Mouse (Mus musculus) frontal cortex, adult (tissue): ENCODE results near the gene Dock8.

ENCODE experiments used
- ATAC-seq: cut with Nextera tagmentation; 2 replicates; pipeline ENCODE4 v1.9.2; 2017; ENCODE audit warnings: mild to moderate bottlenecking, moderate library complexity, mixed read lengths; ENCODE audit not compliant: low TSS enrichment

The Dock8 gene

DNA sequence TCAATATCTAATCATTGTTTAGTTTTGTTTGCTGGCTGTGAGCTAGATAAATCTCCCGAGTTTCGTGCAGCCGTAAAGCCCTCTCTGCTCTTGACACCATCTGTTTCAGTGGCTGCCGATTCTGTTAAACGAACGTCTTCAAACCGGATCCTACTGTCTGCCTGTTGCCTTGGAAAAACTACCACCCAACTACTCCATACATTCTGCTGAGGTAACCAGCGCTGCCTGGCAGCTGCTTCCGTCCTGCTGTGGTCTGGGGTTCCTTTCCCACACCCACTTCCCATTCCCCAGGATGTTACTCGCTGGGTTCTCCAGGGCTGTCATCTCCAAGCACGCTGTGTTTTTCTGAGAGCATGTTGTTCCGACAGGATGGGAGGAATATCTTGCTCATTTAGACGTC is 123.7 kb downstream of the Dock8 start:
- ATAC-seq = peak; percentile 76

GRCm38 (mm10) chr19:25123461-25123860 is 124.1 kb downstream of the Dock8 start:
- ATAC-seq = no peak

- no peak for ATAC-seq
Measured at GRCm38 (mm10) chr19:25132322-25132721, 133.0 kb downstream of the Dock8 start.

DNA sequence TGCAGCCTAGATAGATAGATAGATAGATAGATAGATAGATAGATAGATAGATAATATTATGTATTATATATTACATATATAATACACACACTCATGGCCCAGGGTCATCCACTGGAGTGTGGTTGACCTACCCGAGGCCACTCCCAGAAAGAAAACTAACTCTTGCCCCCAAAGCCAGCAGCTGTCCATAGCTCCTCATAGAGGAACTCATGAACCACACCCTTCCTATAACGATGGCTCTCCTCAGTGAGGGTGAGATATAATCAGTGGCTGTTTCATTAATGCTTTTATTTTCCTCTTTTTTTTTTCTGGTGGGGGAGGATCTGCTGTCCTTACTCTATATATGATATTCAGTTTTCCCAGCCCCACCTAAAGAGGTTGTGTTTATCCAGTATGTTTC is 134.6 kb downstream of the Dock8 start:
- ATAC-seq = no peak

DNA sequence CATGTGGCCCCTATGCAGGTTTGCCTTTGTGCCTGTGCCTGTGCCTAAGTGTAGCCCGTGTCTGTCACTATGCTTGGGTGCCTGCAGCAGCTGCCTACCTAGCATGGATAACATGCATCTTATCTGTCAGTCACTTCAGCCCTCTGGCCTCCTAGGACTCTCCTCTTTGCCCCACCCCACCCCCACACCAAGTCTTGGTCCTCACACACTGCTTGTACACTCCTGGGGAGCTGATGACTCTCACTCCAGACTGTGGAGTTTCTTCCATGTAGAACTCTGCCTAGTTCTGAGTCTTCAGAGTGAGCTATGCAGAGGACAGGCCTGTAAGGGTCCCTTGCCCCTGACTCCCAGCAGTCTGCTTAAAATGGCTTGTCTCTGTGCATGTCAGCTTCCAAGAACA is 136.8 kb downstream of the Dock8 start:
- ATAC-seq = no peak

GRCm38 (mm10) chr19:25137907-25138820 is 138.8 kb downstream of the Dock8 start:
- ATAC-seq = no peak

DNA sequence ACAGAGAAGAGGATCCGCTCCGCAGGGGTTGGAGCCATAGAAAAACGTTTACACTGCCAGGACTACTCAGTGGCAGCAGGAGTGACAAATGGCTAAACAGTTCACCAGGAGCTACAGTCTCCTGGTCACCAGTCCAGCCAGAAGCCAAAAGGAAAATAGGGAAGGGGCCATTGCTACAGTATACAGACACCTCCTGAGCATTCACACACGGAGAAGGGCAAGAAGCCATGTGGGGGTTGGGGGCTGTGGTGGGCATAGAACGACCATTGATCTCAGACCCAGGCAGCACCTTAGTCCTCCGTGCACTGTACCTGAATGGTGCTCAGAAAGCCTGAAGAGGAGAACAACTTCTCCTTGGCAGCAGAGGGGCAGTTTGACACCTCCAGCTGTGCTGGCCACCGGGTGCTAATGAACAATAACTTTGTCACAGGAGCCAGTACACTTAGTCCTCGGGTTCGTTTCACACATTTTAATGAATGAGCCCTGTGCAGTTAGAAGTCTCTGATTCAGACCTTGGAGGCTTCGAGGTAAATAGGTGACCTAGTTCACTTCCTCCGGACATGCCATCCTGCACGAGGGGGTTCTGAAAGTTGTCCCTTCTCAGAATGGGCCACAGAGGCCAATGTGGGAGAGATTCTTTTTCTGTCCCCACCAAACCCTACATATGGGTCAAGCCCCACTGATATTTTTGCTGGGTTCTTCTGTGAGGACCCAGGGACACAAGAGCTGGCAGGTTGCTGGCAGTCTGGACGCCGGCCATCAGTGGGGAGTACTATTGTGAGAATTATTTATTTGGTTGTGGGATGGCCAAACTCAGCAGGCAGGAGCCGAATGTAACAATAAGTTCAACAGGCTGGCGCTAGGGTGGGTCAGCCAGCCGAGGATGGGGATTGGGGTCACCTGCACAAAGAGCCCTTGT is 145.0 kb downstream of the Dock8 start:
- peak; percentile 44; the same call in 1 of the 2 replicates for ATAC-seq

GRCm38 (mm10) chr19:25145116-25145515 is 145.8 kb downstream of the Dock8 start:
- ATAC-seq = no peak

- no peak for ATAC-seq
Measured at GRCm38 (mm10) chr19:25146122-25146521, 146.8 kb downstream of the Dock8 start.

GRCm38 (mm10) chr19:25149788-25150187 is 150.5 kb downstream of the Dock8 start:
- no peak for ATAC-seq

- ATAC-seq = no peak
Measured at GRCm38 (mm10) chr19:25154506-25155178, 155.3 kb downstream of the Dock8 start.

DNA sequence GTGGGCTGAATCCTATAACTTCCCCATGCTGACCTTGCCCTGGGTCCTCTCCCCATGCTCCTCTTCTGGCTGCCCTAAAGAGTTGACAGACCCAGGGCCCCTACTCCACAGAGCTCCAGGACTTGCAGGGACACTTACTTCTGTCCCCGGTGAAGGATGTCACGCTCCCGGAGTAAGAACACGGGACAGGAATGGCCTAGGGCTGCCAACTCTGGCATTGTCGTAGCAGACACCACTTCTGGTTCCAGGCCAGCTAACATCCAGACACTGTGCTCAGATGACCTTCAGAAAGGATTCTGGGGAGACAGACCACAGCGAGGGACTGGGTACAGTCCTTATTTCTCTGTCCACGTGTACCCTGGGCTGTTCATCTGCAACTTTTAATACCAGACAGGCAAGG is 155.9 kb downstream of the Dock8 start:
- ATAC-seq = no peak

DNA sequence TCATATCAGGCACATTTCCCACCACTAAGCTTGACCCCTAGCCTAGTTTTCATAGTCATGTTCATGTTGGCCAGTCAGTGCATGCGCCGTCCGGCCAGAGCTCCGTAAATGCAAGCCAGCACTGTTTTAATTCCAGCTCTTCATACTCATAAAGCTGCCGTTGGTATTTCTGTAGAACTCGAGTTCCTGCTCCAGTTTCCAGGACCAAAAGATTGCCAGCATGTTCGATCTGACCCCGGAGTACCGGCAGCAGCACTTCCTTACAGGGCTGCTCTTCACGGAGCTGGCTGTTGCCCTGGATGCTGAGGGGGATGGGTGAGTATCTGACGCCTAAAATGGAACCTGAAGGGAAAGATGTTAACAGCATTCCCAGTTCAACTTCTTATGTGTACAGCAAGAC is 156.4 kb downstream of the Dock8 start:
- no peak for ATAC-seq

DNA sequence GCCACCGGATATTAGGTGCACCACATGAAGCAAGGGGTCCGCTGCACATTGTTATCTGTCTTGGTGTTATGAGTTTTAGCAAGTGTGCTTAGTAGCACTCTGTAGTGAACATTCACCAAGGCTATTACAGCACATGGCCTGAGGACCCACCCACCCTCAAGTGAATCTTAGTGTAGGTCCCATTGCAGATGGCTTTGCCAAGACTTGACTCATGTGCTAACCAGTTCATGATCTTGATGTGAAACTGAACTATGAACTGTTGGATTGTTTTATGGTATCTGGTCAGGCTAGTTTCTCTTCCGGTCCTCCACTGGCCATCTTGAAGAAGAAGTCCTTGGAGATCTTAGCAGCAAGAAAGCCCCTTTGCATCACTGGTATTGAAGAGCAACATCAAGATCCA is 162.9 kb downstream of the Dock8 start:
- no peak for ATAC-seq

- ATAC-seq = no peak
Measured at GRCm38 (mm10) chr19:25163426-25163825, 164.1 kb downstream of the Dock8 start.

DNA sequence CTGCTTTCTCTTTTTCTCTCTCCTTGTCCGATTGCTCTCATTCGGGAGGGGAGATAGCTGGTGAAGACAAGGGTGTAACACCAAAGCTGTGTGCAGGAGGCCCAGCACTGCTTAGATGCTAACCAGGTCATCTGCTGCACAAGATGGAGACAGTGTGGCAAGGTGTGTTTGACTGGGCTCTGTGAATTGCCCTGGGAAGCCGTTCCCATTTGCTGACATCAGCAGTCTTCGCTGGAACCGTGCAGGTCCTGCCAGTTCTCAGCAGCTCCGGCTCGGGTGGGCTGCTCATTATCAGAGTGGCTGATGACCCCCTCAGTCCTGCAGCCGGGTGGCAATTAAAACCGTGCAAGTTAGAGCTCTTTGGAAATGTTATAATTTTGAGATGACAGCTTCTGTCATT is 167.1 kb downstream of the Dock8 start:
- no peak for ATAC-seq

DNA sequence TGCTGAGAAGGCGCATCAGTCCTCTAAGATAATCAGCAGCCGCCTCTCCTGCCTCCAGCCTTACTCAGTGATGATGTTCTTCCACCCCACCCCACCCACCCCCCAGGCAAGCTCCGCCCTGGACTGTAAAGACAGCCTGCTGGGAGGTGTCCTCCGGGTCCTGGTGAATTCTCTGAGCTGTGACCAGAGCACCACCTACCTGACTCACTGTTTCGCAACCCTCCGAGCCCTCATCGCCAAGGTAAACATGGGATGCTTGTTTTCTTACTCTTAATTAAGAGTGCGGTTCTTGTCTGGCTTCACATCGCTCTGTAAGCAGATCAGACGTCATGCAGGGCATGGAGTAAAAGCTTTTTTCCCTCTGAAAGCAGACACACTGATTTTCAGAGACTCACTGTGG is 172.1 kb downstream of the Dock8 start:
- ATAC-seq = no peak

- ATAC-seq = no peak
Measured at GRCm38 (mm10) chr19:25176746-25177145, 177.4 kb downstream of the Dock8 start.

- no peak for ATAC-seq
Measured at GRCm38 (mm10) chr19:25180024-25180423, 180.7 kb downstream of the Dock8 start.

- no peak for ATAC-seq
Measured at GRCm38 (mm10) chr19:25180547-25180946, 181.2 kb downstream of the Dock8 start.

DNA sequence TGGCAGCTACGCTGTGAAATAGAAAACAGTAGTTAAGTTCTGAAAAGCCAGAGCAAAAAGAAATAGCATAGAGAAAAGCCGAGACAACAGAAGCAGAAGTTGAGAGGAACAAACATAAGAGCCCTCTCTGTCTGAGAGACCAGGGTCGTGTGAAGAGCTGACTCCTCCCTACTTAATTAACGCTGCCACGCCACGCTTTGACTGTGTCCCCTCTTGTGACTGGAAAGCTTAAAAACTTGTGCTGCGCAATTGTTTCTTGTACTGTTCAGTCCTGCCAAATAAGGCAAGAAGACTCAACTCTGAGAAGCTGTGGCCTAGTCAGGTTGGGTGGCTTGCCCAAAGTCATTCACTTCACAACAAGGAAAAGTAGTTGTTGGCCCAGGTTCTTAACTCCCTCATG is 184.7 kb downstream of the Dock8 start:
- no peak for ATAC-seq

- no peak for ATAC-seq
Measured at GRCm38 (mm10) chr19:25186316-25186715, 187.0 kb downstream of the Dock8 start.
